Mouse (Mus musculus) kidney, postnatal 4 days (tissue): ENCODE results near the gene Tdrkh.

Source experiments
- DNase-seq, 2 experiments: peaks; one replicate each; pipeline ENCODE4 v3.0.0; 2021; ENCODE audit warnings: mixed read lengths in 2 of 2

Gene Tdrkh

DNA sequence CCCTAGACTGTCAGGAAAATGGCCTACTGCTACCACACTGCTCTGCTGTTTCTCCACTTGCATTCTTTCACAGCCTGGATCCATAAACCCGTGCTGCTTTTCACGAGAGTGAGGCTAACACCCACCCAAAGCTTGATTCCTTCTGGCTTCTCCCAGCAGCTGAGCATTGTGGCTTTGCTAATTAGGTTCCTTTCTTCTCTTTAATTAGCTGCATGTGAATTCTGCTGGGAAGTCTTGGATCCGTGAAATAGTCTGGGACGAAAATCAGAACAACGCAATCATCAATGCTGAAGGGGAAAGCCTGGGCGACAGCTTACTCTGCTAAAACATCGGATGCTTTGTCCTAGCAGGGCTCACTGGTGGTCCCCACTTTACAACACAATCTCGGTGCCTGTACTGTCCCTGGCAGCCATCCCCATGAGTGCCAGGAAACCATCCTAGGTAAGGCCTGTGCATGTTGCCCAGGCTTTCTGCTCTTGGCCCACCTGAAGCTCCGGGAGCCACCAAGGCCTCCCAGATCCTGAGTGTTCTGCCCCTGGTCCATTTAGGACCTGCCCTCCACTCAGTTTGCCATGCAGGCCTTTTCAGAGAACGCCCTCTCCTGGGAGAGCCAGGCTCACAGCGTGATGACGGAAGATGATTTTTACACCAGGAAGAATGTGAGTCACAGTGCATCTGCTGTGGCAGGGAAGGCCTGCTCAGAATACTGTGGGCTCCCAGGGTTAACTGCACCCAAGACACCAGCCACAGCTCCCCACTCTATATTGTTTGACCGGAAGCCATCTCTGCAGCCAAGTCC lies 52.8 kb downstream of the Tdrkh start:
- no peak for DNase-seq

DNA sequence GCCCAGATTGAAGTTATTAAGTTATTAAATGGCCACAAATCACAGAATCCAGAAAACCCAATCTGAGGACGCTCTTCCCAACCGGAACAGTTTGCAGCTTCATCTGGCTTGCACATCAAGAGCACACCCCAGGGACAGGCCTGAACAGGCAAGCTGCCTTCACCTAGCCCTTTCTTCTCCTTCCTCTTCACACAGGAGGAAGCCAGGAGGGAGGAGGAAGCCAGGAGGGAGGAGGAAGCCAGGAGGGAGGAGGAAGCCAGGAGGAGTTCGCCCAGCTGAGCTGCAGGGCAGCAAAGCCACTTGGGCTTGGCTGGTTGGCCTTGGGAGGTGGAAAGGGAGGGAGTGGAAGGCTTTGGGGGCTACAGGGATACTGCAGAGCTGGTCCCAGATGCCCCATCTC lies 55.9 kb downstream of the Tdrkh start:
- no peak for DNase-seq

DNA sequence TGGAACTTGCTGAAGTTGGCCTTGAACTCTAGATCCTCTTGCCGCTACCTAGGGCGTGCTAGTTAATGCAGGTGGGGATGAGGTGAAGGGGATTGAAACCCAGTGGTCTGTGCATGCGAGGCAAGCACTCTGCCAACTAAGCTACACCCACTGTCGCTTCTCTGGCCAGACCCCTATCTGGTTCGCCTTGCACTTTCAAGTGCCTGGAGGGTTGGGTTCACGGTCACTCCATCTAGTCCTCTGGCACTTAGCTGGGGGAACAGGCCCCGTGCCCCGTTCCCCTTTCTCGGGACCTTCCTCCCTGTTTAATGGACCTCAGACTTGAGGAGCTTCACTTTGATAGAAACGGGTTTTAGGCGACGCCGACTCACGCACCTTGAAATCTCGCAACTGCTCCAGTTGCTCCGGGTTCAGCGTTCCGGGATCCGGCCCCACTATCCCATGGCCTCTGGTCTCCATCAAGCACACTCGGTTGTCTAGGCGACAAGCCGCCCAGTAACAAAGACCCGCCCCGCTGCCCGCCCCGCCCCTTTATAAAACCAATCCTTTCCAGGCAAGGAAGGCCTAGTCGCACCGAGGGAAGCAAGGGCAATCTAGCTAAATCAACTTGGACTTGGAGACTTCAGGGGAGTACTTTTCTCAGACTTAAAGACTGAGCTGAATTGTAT lies 59.5 kb downstream of the Tdrkh start:
- peak; percentile 47 to 59 for DNase-seq

DNA sequence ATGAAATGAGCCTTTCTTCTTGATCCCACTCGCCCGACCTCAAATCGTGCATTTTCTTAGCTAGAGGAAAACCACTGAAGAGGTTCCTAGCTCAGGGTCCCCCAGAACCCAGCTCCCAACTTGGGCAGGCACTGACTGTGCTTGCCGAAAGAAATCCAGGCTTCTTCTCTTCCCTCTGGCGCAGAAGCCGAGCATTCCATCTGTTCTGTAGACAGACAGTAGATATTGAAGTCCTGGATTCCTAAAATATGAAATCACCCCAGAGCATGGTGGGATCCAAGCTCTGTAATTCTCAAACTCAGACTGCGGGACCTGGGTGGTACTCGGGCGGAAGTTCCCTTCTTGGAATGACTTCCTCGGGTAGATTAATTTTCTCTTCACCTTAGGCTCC lies 60.0 kb downstream of the Tdrkh start:
- DNase-seq, result no peak

DNA sequence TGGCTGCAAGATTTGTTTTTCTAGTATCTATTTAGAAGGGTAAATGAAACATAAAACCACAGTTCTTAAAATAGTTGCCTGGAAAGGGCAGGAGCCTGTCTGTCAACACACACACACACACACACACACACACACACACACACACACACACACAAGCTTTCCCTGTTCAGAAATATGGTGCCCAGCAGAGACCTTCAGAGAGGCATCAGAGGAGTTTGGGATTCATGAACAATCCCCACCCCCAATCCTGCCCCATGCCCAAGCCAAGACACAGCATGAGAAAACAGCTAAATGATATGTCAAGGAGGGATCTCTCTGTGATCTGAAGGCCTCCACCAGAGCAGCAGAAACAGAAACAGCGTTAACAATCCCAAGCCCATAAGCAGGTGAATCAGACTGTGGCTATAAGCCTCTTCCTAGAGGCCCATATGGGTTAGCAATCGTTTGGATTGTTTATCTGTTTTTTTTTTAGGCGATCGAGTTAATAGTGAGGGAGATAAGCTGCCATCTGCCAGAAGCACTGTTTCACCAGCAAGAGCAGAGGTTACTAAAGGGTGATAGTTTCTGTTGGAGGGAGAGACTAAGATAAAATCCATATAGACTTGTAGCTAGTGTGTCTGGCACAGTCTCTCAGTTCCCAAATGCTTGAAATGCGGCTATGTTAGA lies 60.6 kb downstream of the Tdrkh start:
- no peak for DNase-seq

DNA sequence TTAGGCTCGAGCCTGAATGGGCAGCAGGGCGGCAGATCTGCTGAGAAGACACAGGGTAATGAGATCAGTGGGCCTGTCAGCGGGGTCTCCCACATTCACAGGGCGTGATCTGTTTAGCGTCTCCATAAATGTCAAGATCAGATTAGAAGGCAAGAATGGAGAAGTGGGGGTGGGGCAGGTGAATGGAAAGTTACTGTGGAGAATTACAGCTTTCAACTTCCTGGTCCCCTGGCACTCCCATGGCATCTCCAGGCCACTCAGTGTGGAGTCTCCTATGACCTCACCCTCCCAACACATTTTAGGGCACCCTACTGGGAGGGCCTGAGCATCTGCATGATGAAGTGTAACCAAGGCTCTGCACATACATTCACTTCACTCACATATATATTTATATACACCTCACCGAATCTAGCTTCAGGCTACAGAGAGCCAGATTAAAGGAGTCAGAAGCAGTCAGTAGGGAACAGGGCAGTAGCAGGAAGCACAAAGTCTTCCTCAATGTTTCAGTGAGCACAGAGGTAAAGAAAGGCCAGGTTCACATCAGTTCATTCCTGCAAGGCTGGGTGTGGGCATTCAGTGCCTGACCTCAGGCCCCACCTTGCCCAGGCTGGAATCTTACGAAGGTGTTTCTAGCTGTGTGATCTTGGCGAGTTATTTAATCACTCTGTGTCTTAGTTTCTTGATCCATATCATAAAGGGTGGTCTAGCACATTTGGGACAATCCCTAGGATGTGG lies 63.4 kb downstream of the Tdrkh start:
- DNase-seq, result peak in 1 of 2 experiments; percentile 35

DNA sequence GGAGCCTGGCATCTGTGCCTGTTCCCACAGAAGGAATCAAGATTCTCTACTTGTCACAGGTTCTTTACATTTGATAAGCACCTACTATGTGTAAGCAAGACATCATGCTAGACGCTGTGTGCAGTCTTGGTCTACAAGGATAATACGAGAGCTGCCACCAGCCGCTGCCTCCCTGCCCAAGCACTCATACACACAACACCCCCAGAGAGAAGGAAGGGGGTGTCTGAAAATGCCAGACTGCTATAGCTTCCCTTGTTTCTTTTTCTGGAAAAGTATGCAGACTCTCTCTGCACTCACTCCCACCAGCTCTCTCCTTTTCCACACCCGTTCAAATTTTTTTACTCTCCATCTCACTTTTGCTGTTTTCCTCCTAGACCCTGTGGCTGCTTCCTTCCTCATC lies 64.4 kb downstream of the Tdrkh start:
- DNase-seq, result no peak

DNA sequence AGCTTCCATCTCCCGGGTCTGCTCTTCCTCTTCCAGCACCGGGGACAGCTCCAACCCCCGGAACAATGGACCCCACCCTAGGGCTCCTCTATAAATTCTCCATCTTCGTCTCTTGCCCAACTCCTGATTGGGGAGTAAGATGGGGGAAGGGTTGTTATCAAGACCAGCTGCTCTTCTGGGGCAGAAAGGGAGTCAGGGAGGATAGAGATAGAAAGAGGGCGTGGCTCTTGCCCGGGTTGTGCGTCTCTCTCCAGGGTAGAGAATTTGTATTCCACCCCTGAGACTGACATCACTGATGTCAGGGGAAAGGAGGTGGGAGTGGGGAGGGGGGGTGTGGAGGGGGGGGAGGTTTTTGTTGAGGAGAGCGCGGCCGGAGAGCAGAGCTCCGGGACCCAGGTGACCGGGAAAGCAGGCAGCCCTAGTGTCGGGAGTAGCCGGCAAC lies 64.9 kb downstream of the Tdrkh start, which contains the start of gene Celf3:
Celf3 (plus strand) TSS at position 315 of the 442 bp plus-strand sequence.
- peak; percentile 55 to 62 for DNase-seq

DNA sequence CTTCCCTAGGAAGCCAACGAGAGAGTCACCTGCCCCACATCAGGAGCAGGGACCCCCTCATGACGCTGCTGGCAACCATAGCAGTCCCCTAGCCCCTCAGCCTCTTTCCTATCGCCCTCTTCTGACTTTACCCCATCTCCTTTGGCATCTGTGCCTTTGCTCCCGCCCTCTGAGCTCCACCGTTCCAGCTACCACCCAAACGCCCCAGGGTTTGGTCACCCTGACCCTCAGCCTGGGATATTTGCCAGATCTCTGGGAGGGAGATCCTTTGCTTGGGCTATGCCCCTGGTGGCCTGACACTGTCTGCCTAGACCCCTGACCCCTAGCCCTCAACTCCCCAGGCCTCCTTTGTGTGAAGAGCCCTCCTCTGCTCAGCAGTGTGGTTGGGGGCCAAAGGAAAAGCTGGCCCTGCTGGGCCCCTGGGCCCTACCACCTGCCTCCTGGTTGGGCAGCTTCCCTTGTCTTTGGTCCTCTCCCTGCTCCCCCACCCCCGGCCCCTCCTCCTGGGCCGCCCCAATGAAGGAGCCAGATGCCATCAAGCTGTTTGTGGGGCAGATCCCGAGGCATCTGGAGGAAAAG lies 65.6 kb downstream of the Tdrkh start:
- no peak for DNase-seq

DNA sequence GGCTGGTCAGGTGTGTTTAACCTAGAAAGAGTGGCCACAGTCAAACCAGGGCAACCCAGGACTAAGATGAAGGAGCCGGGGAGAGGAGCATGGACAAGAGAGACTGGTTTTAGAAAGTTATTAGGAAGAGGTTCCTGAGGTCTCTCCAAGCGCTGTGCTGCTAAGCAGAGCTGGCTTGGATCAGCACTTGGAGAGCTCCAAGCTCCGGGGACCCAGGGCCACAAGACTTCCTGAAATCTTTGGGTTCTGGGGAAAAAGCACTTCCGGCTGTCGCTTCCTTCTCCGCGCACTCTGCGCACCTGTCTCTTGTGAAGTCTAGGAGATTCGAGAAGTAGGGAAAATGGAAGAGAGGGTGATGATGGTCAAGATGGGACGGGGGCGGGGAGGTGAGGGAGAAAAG lies 66.5 kb downstream of the Tdrkh start:
- DNase-seq, result peak; percentile 70 to 73

DNA sequence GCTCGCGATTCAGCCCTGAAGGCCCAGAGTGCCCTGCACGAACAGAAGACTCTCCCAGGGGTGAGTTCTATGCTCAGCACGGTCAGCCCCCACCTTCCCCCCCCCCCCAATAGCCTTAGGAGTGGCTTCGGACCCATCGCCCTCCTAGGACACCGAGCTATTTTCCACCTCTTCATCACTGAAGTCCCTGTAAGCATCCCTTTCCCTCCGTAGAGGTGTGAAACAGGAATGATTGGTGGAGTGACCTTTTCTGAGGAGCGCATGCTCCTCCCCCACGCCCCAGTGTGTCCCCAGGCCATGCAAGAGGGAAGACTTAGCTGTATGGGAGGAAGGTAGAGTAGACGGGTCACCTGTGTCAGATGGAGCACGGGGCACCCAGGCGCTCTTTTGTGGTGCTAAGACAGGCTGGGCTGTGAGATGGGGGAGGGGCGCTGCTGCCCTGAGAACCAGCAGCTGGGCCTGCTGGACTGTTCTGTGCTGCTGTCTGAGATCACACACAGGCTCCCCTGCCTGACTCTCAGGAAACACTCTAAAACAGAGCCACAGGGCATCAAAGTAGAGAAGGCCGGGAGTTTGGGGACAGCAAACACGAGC lies 67.3 kb downstream of the Tdrkh start, which contains the start of gene Riiad1:
Riiad1 (minus strand) TSS at position 51 of the 594 bp plus-strand sequence.
- DNase-seq, result peak in 1 of 2 experiments; percentile 36

DNA sequence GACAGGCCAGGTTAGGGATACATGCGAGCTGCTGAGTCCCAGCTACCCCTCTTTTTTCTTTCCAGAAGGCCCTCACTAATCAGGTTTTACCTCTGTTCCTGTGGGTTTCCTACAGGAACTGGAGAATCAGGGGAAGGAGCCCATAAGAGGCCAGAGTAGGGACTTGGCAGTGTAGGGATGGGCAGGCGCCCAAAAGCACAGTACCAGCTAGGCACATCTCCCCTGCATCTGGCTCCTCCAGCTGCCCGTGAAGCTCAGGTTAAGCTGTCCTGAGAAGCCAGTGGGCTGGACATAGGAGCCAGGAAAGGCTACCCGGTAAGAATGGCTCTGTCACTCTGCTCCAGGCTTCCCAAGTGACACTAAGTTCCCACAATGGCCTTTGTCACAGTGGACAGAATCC lies 68.4 kb downstream of the Tdrkh start:
- no peak for DNase-seq

DNA sequence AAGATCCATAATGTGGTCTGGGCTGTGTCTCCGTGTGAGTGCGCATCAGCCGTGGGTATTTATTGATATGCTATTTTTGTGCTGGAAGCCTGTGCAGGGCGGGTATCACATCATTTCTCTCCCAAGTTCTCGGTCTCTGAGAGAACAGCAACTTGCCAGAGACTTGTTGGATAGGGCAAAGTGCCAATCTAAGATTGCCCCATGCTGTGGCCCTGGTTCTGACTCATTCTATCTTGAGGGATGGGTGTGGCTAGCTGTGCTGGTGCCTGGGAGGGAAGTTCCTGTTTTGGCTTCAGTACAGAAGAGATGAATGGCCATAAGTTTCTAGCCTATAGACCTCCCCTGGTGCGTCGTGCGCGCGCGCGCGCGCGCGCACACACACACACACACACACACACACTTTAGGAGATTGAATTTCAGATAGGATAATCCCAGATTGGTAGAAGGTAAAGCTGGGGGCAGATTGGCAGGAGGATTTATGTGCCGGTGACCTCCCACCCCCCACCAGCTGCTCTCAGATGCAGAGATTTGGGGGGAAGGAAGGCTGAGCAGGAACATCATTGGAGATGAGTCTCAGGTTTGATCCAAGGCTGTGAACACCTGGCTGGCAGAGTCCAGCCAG lies 69.8 kb downstream of the Tdrkh start:
- no peak for DNase-seq

DNA sequence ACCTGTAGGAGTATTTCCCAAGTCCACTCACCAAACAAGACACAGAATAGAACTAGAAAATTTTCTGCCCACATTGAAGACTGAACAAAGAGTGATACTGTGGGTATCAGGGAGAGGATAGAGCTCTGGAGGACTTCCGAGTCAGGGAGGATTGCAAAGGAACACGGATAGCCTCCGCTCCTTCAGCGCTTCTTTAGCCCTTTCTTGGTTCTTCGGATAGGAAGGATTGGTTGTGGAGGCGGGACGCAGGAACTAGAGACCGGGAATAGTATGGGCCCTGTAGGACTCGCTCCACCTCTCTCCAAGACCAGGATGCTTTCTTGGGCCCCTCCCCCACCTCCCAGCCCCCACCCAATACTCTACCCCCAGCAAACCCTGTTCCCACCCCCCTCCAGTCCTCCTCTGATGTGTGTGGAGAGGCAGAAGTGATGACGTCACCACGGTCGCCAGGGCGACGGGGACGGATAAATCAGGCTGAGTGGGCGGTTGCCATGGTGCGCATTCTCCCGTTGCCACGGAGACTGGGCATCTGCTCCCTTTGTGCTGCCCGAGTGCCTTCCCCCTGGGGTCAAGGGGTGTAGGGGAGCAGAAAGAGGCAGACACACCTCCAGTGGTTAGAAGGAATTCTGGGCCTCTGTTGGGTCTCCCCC lies 70.8 kb downstream of the Tdrkh start:
- DNase-seq, result peak; percentile 56 to 57
